Mouse (Mus musculus) cerebellum, postnatal 4 days (tissue): ENCODE data around the gene Pus1.

Experiments used
- DNase-seq, 2 experiments: peaks; one replicate each; pipeline ENCODE4 v3.0.0; 2022; ENCODE audit warnings: low spot score in 2 of 2, mixed read lengths in 1 of 2

Gene Pus1

GRCm38 (mm10) chr5:110779998-110780760 is at the start of gene Pus1:
Gene Pus1, minus strand, starts transcription at chr5:110780659.
- DNase-seq: peak; percentile 81 to 89

DNA sequence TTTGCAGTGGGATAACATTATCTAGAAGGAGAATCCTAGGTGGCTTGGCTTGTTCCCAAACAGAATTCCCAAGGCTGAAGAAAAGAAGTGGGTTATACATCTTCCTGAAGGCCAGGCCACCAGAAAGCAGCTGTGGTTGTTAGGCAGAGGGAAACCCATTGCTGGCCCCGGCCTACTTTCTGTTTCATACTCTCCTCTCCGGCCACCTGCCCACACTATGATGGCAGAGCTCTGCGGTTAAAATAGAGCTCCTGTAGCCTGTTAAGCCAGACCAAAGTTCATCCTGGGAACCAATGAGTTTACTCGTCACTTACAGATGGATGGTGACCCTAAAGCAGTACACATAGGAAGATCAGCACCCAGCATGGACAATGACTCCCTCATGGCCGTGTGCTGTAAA is 47.1 kb upstream of the Pus1 start:
- no peak for DNase-seq

DNA sequence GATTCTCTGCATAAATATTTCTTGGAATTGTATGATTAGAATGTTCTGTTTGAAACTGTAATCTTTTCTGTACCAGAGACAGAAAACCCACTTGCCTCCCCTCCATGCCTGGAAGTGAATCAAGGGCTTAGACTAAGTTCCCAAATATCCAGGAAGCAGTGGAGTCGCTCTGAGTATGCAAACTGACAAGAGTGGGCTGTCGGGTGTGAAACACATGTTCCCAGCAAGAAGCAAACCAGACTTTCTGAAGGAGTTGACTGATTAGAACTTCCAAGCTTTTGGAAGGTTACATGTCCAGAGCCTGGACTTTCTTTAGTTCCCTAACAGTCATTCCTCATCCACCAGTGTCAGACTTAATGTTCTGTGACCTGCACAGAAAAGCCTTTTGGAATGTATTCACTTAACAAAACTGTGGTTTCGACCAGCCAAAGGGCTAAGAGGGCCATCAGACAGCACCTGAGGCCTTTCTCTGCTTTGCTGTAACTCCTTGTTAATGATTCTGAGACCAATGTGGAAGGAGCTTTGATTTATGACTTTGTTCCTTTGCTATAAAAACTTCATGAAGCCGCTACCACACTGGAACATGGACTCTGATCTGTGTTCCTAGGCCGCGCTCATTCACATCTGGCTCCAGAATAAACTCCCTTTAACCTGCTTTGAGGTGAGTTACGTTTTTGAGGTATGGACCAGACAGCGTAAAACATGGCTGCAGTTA is 46.5 kb upstream of the Pus1 start:
- DNase-seq: no peak

DNA sequence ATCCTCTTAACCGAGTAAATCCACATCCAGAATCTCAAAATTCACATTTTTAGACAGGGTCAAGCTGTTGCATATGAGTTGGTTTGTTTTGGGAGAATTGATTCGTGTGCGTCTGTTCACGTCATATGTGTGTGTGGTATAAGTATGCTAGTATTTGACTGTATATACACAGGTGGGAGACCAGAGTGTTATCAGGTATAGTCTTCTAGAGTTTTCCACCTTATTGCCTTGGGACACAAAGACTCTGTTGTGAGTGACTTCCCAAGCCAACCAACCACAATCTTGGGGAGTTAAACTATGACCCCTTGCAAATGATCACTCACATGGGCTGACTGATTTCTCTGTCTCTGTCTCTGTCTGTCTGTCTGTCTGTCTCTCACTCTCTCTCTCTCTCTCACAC is 44.0 kb upstream of the Pus1 start:
- no peak for DNase-seq

- DNase-seq: peak; percentile 98 to 99
Observed at GRCm38 (mm10) chr5:110809667-110810325, 29.3 kb upstream of the Pus1 start, which contains the start of gene Ulk1. Gene Ulk1, minus strand, starts transcription at chr5:110810097.

GRCm38 (mm10) chr5:110808821-110809666 is 28.6 kb upstream of the Pus1 start:
- no peak for DNase-seq

GRCm38 (mm10) chr5:110808061-110808631 is 27.7 kb upstream of the Pus1 start:
- peak; percentile 48 to 73 for DNase-seq

DNA sequence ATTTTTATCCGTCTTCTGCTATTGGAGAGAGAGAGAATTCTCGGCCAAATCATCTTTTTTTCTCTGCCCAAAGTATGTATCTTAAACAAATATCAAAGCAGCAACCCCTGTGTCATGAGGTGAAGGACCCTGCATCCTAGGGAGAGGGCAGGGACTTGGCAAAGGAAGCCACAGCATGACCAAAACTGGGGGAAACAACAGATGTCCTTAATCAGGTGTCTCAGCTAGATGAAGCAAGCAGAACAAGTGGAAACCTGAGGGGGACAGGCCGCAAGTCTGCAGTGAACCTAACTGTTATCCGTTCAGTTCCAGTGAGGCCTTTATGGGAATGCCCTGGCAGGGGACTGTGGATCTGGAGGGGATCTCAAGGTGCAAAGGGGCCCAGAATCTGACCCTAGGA is 27.0 kb upstream of the Pus1 start:
- no peak for DNase-seq

GRCm38 (mm10) chr5:110806676-110807075 is 26.2 kb upstream of the Pus1 start:
- DNase-seq: no peak

DNA sequence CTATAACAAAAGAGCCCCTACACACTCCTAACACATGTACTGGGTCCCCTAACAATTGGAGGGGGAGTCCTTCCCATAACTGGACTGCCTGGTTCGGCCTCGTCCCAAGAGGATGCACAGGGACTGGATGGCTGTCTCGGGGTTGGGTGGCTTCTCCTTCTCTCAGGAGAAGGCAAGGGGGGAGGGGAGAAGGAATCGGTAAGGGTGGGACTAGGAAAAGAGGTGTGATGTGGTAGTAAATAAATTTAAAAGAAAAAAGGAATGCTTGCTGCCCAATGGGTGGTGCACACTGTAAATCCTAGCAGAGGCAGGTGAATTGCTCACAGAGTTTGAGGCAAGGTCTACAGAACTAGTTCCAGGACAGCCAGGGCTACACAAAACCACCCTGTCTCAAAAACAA is 25.7 kb upstream of the Pus1 start:
- no peak for DNase-seq

DNA sequence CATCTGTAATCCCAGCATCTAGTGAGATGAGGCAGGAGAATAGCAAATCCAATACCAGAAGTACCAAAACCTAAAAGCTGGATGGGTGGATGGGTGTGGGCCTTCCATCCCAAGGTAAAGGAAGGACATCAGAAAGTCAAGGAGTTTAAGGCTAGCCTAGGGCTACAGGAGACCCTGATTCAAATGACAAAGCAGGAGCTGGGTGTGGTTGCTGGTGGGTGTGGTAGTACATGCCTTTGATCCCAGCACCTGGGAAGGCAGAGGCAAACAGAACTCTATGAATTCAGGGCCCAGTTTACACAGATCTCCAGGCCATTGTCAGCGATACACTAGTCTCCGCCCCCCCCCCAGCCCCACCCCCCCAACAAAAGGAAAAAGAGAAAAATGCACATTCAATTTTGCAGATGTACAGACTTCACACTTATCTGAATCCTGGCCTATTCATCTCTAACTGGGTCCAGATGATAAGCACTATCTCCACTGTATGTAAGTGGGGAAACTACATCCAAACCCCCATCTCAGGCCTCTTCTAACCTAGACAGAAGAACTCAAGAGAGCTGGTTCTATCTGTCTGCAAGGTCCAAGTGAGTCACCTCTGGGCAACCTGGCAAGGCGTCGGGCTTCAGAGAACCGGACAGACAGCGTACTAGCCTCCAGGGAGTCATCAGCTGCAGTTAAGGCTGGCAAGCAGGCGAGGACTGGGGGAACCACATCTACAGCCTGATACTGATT is 23.7 kb upstream of the Pus1 start:
- DNase-seq: no peak

DNA sequence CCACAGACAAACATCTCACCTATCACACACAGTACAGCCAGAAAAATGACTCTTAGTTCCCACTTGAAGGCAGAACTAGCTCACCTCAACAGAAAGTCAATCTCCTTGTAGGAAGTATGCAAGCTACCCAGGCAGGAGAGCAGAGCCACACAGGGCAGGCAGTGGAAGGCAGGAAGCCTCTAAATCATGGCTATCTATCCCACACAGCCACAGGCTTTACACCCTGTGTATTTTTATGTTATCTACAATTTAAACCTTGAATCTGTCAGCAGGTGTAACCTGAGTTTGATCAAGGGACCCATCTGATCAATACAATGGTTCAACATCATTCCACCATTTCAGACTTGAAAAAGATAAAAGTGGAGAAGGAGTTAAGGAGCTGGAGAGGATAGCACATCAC is 22.4 kb upstream of the Pus1 start:
- DNase-seq: no peak

DNA sequence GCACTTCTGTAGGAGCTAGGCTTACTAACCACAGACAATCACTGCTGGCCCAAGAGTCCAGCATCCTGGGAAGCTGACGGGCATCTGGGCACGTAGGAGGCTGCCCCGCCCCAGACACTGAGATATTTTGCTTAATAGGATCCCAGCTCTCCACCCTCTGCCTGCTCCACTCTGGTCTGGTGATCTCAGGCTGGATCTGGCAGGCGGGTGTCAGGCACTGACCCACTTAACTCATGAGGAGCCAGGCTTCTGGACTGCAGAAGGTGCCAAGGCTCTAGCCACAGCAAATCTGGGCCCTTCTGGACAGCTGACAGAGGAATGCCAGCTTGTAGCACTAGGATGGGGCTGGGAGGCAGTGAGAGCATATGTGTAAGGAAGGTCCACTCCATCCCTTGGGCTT is 21.7 kb upstream of the Pus1 start:
- no peak for DNase-seq

DNA sequence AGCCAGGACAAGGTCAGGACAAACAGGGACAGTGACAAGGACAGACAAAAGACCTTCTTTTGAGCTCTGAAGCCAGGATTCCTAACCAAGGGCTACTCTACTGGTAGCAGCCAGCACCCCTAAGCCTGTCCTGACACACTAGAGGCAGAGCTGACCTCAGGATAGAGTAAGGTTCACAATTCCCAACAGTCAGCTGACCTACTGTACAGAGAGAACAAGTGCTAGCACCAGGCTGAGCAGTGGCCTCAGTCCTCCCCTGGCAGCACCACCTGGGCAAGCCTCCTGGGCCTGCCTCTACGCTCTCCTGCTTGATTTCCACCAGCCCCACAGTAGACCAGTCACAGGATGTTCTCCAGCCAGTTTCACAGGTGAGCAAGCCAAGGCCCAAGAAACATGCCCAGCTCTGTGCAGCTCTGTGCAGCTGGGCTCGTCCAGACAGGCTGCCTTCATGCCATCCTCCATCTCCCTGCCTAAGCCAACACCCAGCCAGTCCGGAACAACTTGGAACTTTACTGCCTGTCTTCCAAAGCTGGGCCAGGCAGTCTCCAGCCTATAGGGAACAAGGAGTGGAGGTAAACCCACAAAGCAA is 20.7 kb upstream of the Pus1 start:
- DNase-seq: no peak

DNA sequence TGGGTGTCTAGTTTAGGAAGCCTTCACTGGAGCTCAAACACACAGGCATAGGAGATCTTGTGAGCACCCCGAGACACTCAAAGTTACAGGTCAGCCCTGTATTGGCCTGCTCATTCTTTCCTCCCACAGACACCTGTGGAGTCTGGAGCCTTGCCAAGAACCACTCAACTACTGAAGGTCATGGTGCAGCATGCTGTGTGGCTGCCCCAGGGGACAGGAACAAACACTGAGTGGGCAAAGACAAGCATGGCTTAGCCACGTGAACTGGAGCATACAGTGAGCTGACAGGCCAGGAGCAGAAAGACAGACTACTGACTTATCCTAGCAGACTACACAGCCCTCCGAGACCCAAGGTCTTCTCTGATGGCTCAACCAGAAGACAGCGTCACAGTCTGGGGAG is 17.2 kb upstream of the Pus1 start:
- no peak for DNase-seq

- DNase-seq: no peak
Observed at GRCm38 (mm10) chr5:110794363-110794762, 13.9 kb upstream of the Pus1 start.

DNA sequence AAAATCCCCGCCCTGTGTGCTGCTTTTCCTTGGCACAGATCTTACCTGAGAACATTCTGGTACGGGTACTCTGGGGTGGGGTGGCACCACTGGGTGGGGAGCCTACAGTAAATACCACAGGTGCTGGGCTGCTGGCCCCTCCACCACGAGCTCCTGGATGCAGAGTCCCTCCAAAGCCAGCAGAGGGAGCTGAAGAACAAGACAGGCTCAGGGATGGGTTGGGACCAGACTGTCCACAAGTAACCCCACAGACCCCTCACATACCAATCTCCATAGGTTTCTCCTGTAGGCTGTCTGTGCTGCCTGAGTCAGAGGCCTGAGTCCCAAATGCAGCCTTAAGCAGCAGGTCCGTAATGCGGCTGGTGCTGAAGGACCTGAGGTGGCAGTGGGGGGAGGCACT is 8.2 kb upstream of the Pus1 start:
- DNase-seq: peak in 1 of 2 experiments; percentile 55

DNA sequence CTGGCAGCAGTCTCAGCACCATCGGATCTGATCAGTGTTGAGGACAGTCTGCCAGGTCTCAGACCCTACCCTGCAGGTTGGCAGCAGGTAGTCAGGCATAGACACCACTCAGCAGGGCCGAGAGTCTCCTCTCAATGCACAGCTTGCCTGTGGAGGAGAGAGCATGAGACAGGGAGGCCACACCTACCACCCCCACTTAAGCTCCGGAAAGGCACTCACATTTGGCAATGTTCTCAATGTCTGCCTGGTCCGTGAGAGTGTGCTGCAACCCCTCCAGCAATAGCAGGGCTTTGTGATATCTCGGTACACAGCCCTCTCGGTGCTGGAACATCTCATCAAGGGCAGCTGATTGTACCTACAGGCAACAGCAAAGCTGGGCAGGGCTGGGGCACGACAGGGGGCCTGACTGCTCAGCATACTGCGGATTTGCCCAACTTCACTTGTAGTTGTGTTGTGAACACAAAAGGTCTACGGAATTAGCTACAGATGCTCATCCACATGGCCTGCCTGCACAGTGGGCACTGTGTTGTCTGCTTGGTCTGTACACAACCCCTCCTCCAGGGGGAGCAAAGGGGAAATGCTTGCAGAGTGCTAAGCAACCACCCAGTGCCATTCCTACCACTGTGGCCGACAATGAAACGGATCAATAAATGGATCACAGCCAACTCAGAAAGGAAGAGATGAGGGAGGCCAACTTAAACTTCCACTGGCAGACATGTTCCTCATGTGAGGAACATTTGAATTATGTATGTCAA is 5.8 kb upstream of the Pus1 start:
- no peak for DNase-seq

DNA sequence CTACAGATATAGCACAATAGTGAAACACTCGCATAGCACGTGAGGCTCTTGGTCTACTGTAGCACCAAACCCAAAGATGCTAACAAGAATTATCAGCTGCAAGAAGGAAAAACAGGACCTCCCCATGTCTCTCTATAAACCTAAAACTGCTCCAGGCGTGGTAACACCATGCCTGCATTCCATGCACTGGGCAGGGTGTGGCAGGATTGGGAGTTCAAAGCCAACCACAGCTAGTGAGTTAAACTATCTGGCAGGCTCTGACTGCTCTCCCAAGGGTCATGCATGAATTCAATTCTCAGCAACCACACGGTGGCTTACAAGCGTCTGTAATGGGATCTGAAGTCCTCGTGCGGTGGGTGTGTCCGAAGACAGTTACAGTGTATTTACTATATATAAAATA is 2.7 kb upstream of the Pus1 start:
- DNase-seq: no peak
